Comparison of ENCODE assay signal across 8 mouse cellular contexts in genomic region chr2:148442172-148442571, GRCm38 (mm10). TPM values are rescaled to one million over a fixed set of nuclear protein-coding genes. Genes with fewer than 3 reads are reported as not detected.
A peak's percentile ranks its signal among the peaks of the same experiment; 100 is the strongest.
DNase-seq lines count a peak whose midpoint lies in the region; ATAC-seq lines count a peak whose summit lies in the region.

No protein-coding gene starts in this region.

- peak; percentile 14 to 28 for DNase-seq in cerebellum, postnatal 14 days
- no peak for DNase-seq in cerebellum, postnatal 36 days
- peak; percentile 26 for DNase-seq in thymus, postnatal 25 days
- no peak for DNase-seq in thymus, postnatal 0 days (ENCODE audit: low spot score)
- DNase-seq in urinary bladder, postnatal 10 days (ENCODE audit: low spot score): no peak
- DNase-seq in gastrocnemius, postnatal 25 days: no peak

- no peak overlapping the region for H3K9ac ChIP-seq in limb, embryonic 15.5 days
- H3K9ac ChIP-seq in stomach, embryonic 16.5 days (ENCODE audit: low read length): 0 out of 2 replicates have a peak overlapping the region, but pooled peaks have one; percentile 27

- 78% methylated on average over 4 of the region's 4 CpGs for WGBS in limb, embryonic 15.5 days
- WGBS in stomach, embryonic 16.5 days: 76% methylated on average over 4 of the region's 4 CpGs

- H3K4me2 ChIP-seq in limb, embryonic 15.5 days: no peak overlapping the region
- H3K4me2 ChIP-seq in stomach, embryonic 16.5 days (ENCODE audit: low read depth, low read length): no peak overlapping the region

- no peaks in the 10 kb centered on the region for H3K9me3 ChIP-seq in limb, embryonic 15.5 days
- H3K9me3 ChIP-seq in stomach, embryonic 16.5 days (replicated peaks; ENCODE audit: control insufficient read depth, low read length): no peaks in the 10 kb centered on the region

- no peaks in the 10 kb centered on the region for H3K36me3 ChIP-seq in limb, embryonic 15.5 days
- H3K36me3 ChIP-seq in stomach, embryonic 16.5 days (ENCODE audit: control insufficient read depth, insufficient read depth, low read length): no peaks in the 10 kb centered on the region

- peaks cover 3% of the 10 kb centered on the region; the same call in 1 of the 2 replicates for H3K4me1 ChIP-seq in limb, embryonic 15.5 days
- no peaks in the 10 kb centered on the region for H3K4me1 ChIP-seq in stomach, embryonic 16.5 days (ENCODE audit: control insufficient read depth, insufficient read depth, low read length)

- peak overlapping the region; percentile 19 for H3K4me3 ChIP-seq in limb, embryonic 15.5 days
- H3K4me3 ChIP-seq in stomach, embryonic 16.5 days (replicated peaks; ENCODE audit: low read length): peak overlapping the region; percentile 31

- no peaks in the 10 kb centered on the region for H3K27me3 ChIP-seq in limb, embryonic 15.5 days
- no peaks in the 10 kb centered on the region for H3K27me3 ChIP-seq in stomach, embryonic 16.5 days (ENCODE audit: control insufficient read depth, insufficient read depth, low read length)

- ATAC-seq in limb, embryonic 15.5 days (ENCODE audit: insufficient number of reproducible peaks, low FRiP score, low TSS enrichment, low read depth): peak; percentile 32; the same call in 1 of the 2 replicates
- ATAC-seq in stomach, embryonic 16.5 days (ENCODE audit: insufficient read depth, low FRiP score): no peak

- H3K27ac ChIP-seq in limb, embryonic 15.5 days: no peak overlapping the region
- H3K27ac ChIP-seq in stomach, embryonic 16.5 days (ENCODE audit: low read length): no peak overlapping the region; the same call in 1 of the 2 replicates

RNA-seq across cellular contexts. Expression of gene Cd93, which starts 1.2 kb away (rescaled TPM):
- 4.0 and 4.1 TPM in 2 replicates for polyA plus RNA-seq in thymus, postnatal 0 days (2015; fragmentation: Nextera tagmentation; extraction: Ambion mirVana)
- 12.1 and 12.7 TPM in 2 replicates for polyA plus RNA-seq in limb, embryonic 15.5 days (2015; fragmentation: Nextera tagmentation; extraction: Ambion mirVana)
- 11.6 and 11.7 TPM in 2 replicates for polyA plus RNA-seq in stomach, embryonic 16.5 days (2015; fragmentation: Nextera tagmentation; extraction: Ambion mirVana)
- total RNA-seq in gastrocnemius, postnatal 25 days (2021): 10 to 100 TPM; 19.4 to 23.0 TPM

RNA-seq across cellular contexts. Expression of gene Thbd, which starts 34.2 kb away (rescaled TPM):
- 3.8 and 4.9 TPM in 2 replicates for polyA plus RNA-seq in thymus, postnatal 0 days (2015; fragmentation: Nextera tagmentation; extraction: Ambion mirVana)
- 28.5 and 29.1 TPM in 2 replicates for polyA plus RNA-seq in limb, embryonic 15.5 days (2015; fragmentation: Nextera tagmentation; extraction: Ambion mirVana)
- polyA plus RNA-seq in stomach, embryonic 16.5 days (2015; fragmentation: Nextera tagmentation; extraction: Ambion mirVana): 33.7 and 37.3 TPM in 2 replicates
- 10 to 100 TPM; 16.6 to 19.5 TPM for total RNA-seq in gastrocnemius, postnatal 25 days (2021)

RNA-seq across cellular contexts. Expression of gene Sstr4, which starts 47.0 kb away (rescaled TPM):
- polyA plus RNA-seq in thymus, postnatal 0 days (2015; fragmentation: Nextera tagmentation; extraction: Ambion mirVana): not detected in 2 replicates
- polyA plus RNA-seq in limb, embryonic 15.5 days (2015; fragmentation: Nextera tagmentation; extraction: Ambion mirVana): 3.1 and 3.9 TPM in 2 replicates
- 2.7 and 3.3 TPM in 2 replicates for polyA plus RNA-seq in stomach, embryonic 16.5 days (2015; fragmentation: Nextera tagmentation; extraction: Ambion mirVana)
- total RNA-seq in gastrocnemius, postnatal 25 days (2021): under 1 TPM; 0.18 to 0.19 TPM

Comparison
In these comparisons a context has a peak if more than half of its experiments do, and no peak if none do; other contexts are left out.
1. DNase-seq: peak in cerebellum, postnatal 14 days (2 of 2) and thymus, postnatal 25 days (single experiment); none in cerebellum, postnatal 36 days (0 of 2), thymus, postnatal 0 days (single experiment), urinary bladder, postnatal 10 days (single experiment) and gastrocnemius, postnatal 25 days (single experiment).